Mouse (Mus musculus): Measurements from ENCODE around the gene Osr1. TPM values are rescaled to one million over a fixed set of nuclear protein-coding genes. Genes with fewer than 3 reads are reported as not detected.

Osr1 gene
- polyA plus RNA-seq, 1 experiment from 2014 or later, result 19.7 TPM

DNA sequence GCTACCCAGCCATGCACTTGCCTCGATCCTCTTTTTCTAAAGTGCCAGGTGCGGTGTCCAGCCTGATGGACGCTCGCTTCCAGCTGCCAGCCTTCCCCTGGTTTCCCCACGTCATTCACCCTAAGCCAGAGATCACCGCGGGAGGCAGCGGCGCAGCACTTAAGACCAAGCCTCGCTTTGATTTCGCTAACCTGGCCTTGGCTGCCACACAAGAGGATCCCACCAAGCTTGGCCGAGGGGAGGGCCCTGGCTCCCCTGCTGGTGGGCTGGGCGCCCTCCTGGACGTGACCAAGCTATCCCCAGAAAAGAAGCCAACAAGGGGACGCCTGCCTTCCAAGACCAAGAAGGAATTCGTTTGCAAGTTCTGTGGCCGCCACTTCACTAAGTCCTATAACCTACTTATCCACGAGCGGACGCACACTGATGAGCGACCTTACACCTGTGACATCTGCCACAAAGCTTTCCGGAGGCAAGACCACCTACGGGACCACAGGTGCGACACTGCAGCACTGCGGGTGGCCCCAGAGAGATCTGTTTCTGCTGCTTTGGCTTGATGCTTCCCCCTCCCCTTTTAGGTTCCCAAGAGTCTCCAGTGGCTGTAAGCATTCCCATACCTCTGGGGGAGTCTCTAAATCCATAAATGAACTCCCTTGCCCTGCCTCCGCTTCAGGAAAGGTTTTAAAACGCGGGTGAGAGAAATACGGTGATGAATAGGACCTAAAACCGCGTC is 9.6 kb downstream of the Osr1 start:
- Histone ChIP-seq H3K27ac (no peak overlapping the region), H3K4me1 (peaks cover 13% of the 10 kb centered on the region), H3K9me3 (replicated peaks) (no peaks in the 10 kb centered on the region), H3K36me3 (no peaks in the 10 kb centered on the region), H3K4me3 (no peak overlapping the region), H3K4me2 (replicated peaks) (peak overlapping the region; percentile 6; the same call in 1 of the 2 replicates), H3K27me3 (peaks cover 99% of the 10 kb centered on the region), H3K9ac (no peak overlapping the region)
- 2% methylated on average over 31 of the region's 31 CpGs for whole genome bisulfite sequencing
- no peak for ATAC-seq (ENCODE audit: low FRiP score)

DNA sequence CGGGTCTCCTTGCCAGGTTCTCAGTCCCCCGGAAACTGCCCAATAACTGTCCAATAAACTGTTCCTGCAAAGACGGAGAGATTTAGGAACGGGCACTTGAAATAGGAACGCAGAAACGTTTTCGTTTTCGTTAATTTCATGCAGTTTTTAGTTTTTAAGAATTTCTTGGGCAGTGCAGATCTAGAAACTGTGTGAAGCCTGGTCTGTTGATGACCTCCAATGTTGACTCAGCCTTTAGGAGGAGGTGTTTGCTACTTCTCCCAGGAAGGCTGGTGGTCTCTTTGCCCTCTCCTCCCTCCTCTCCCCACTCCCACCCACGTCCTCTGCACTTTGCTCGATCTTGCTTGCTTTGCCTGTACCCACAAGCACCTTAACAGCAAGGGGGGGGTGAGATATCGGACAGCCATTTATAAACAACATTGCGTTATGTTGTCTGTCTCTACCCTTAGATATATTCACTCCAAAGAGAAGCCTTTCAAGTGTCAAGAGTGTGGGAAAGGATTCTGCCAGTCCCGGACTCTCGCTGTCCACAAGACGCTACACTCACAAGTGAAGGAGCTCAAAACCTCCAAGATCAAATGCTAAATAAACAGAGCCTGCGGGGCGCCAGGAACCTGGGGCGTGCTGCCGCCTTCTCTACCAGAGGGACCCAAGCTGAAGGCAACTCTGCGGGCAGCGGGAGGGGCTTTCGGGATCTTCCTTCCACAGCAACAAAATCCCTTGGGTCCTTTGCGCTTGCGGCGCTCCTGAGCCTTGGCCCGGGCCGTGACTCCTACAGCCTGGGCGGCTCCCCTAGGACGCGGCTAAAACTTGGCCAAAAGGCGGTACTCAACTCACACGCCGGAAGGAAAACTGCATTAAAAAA is 10.4 kb downstream of the Osr1 start:
- H3K9ac ChIP-seq, result no peak overlapping the region
- 2% methylated on average over 33 of the region's 33 CpGs for WGBS
- H3K27ac ChIP-seq, result no peak overlapping the region
- H3K36me3 ChIP-seq, result no peaks in the 10 kb centered on the region
- H3K27me3 ChIP-seq, result peaks cover 93% of the 10 kb centered on the region
- H3K9me3 ChIP-seq (replicated peaks), result no peaks in the 10 kb centered on the region
- peak overlapping the region; percentile 29 for H3K4me2 ChIP-seq (replicated peaks)
- no peak for ATAC-seq (ENCODE audit: low FRiP score)
- peak overlapping the region; percentile 13; the same call in 1 of the 2 replicates for H3K4me3 ChIP-seq
- peaks cover 13% of the 10 kb centered on the region for H3K4me1 ChIP-seq

DNA sequence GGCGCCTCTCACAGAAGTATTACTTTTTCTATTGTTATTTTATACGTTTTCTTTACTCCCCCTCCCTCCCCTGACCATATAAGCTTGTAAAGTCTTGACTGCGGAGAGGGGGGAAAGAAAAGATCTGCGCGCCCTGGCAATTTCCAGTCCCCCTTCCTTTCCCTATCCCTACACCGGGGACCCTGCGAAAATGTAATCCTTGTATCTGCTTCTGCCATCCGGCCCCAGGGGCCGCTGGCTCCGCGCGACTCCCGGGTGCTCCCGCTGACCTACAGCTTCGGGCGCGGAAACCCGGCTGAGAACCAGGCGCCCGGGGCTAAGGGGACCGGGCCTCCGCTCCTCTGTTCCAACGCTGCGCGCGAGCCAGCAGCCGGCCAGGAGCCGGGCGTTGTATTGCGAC is 11.1 kb downstream of the Osr1 start:
- 2% methylated on average over 29 of the region's 30 CpGs for WGBS
- H3K4me2 ChIP-seq (replicated peaks), result peak overlapping the region; percentile 29
- no peaks in the 10 kb centered on the region for H3K9me3 ChIP-seq (replicated peaks)
- H3K4me1 ChIP-seq, result peaks cover 13% of the 10 kb centered on the region
- no peak overlapping the region for H3K27ac ChIP-seq
- H3K27me3 ChIP-seq, result peaks cover 87% of the 10 kb centered on the region
- ATAC-seq (ENCODE audit: low FRiP score), result no peak
- H3K9ac ChIP-seq, result no peak overlapping the region
- no peaks in the 10 kb centered on the region for H3K36me3 ChIP-seq
- peak overlapping the region; percentile 8; the same call in 1 of the 2 replicates for H3K4me3 ChIP-seq

DNA sequence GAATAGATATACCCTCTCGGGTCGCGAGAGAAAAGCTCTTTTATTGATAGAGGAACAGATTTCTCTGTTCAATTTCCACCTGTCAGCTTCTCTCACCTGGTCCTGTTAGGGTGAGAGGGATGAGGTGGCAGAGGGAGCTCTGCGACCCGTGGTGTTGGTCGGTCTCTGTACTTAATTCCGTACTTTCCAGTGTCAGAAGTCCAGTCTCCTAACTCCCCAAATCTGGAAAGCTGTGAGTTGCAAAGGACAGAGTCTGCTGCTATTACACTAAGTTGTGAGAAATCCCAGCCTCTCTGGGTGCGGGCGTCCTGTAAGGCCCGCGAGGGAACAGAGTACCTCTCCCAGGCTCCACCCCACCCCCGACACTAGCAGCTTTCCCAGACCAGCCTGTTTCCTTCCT is 11.6 kb downstream of the Osr1 start:
- Histone ChIP-seq H3K9ac (no peak overlapping the region), H3K9me3 (replicated peaks) (no peaks in the 10 kb centered on the region), H3K4me2 (replicated peaks) (0 out of 2 replicates have a peak overlapping the region, but pooled peaks have one; percentile 29), H3K4me3 (0 out of 2 replicates have a peak overlapping the region, but pooled peaks have one; percentile 8), H3K27ac (no peak overlapping the region), H3K4me1 (peaks cover 13% of the 10 kb centered on the region), H3K36me3 (no peaks in the 10 kb centered on the region), H3K27me3 (peaks cover 82% of the 10 kb centered on the region)
- ATAC-seq (ENCODE audit: low FRiP score), result no peak
- WGBS, result 2% methylated on average over 12 of the region's 12 CpGs

DNA sequence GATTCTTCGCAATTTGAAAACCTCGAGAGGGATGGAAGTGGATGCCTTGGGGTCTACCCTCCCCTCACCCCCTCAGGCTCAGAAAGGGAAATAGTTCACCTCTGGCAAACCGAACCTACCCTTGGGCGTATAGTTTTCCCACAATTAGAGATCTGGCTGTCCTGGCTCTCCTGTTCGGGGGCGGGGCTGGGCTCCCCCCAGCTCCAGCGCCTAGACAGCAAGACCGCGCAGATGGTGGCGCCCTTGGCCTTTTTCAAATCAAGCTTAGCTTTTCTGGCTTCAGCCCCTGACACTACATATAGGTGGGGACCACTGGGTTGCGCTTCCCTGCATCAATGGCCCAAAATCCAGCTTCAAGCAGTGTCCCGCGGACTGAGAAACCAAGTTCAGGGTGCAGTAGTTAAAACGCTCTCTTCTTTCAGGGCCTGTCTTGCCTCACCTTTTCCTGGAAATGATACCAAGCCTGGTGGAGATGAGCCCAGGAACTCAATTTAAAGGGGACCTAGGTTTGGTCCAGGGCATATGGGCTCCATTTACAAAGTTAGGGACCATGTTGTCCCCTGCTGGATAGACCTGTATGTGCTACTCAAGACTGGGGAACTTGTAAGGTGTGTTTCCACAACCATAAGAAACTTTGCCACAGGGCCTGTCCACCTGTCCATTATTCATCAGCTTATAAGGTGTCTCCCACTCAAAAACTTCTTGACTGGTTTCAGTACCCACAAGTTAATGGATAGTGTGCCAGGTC is 12.5 kb downstream of the Osr1 start:
- Histone ChIP-seq H3K4me3 (no peak overlapping the region), H3K9ac (no peak overlapping the region), H3K9me3 (replicated peaks) (no peaks in the 10 kb centered on the region), H3K27ac (no peak overlapping the region), H3K27me3 (peaks cover 72% of the 10 kb centered on the region), H3K36me3 (no peaks in the 10 kb centered on the region), H3K4me1 (peaks cover 13% of the 10 kb centered on the region), H3K4me2 (replicated peaks) (no peak overlapping the region)
- no peak for ATAC-seq (ENCODE audit: low FRiP score)
- WGBS, result 3% methylated on average over 14 of the region's 14 CpGs

DNA sequence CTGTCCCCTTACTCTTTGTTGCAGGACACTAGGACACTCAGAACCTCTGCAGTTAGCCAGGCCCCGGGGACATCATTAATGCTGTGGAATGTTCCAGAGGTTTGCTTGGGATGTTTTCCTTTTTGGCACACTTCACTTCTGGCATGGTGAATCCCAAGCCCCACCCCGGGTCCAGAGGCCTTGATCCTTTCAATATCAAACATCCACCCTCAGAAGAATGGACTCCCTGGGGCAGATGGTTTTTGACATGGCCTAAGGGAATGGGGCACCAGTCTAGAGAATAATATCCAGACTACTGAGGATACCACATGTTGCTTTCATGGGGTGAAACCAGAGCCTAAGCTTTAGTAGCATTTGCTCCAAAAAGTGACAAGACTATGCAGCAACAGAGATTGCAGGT is 13.5 kb downstream of the Osr1 start:
- H3K27me3 ChIP-seq, result peaks cover 63% of the 10 kb centered on the region

DNA sequence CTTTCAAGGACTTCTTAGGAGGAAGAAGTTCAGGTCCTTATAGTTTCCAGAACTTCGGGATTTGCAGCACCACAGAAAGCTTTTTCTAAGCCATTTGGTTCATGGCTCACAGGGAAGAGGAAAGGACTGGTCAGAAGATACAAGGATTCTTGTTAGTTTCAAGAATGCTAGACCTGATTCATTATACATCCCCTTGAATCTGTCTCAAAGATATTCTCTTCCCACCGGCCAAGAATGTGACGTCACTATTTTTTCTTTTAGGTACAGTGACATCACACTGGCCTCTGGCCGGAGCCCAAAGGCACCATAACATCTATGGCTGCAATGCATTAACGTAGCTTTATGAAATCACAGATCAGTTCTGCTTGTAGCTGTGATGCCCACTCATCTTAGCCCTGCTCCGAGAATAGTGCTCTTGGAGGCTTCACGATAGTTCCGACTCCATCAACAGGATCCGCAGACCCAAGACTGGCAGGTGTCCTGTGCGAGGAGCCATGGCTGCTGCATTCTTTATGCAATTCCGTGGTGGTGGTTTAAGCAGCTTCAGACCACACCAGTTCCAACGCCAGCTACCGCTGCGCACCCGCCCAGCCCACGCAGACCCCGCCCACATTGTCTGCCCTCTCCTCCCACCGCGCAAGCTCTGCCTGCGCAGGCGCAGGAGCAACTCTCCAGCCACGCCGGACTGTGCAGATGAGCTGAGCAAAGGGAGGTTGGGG is 14.6 kb downstream of the Osr1 start:
- no peak overlapping the region for H3K27ac ChIP-seq
- no peaks in the 10 kb centered on the region for H3K36me3 ChIP-seq
- H3K4me1 ChIP-seq, result peaks cover 10% of the 10 kb centered on the region
- 1% methylated on average over 23 of the region's 23 CpGs for WGBS
- H3K9me3 ChIP-seq (replicated peaks), result no peaks in the 10 kb centered on the region
- H3K4me3 ChIP-seq, result peak overlapping the region; percentile 40
- ATAC-seq (ENCODE audit: low FRiP score), result peak; percentile 95
- peak overlapping the region; percentile 72 for H3K4me2 ChIP-seq (replicated peaks)
- H3K27me3 ChIP-seq, result peaks cover 51% of the 10 kb centered on the region
- H3K9ac ChIP-seq, result peak overlapping the region; percentile 50; the same call in 1 of the 2 replicates

More for the DNA sequence above, 13.5 kb downstream of the Osr1 start:
- no peak overlapping the region for H3K27ac ChIP-seq
- ATAC-seq (ENCODE audit: low FRiP score), result no peak
- H3K36me3 ChIP-seq, result no peaks in the 10 kb centered on the region
- H3K4me3 ChIP-seq, result no peak overlapping the region
- H3K9ac ChIP-seq, result no peak overlapping the region
- H3K4me2 ChIP-seq (replicated peaks), result no peak overlapping the region
- peaks cover 13% of the 10 kb centered on the region for H3K4me1 ChIP-seq
- 11% methylated on average over 2 of the region's 2 CpGs for WGBS
- no peaks in the 10 kb centered on the region for H3K9me3 ChIP-seq (replicated peaks)

DNA sequence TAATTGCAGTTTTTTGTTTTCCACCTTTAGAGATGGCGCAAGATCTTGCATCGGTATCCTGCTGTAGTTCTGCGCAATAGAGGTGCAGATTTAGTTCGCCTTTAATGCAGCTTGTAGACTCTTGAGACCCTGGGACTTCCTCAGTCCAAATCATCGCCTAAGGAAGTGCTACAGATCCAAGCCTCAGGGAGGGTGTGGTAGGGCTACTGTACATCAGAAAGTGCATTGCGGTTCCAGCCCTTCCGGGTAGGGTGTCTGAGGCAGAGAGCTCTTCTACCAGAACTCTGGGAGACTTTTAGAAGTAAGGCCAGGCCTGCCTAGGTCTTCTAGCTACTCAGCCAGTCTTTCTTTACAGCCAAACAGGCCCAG is 15.2 kb downstream of the Osr1 start:
- H3K9me3 ChIP-seq (replicated peaks), result no peaks in the 10 kb centered on the region
- H3K36me3 ChIP-seq, result no peaks in the 10 kb centered on the region
- no peak overlapping the region for H3K27ac ChIP-seq
- peak overlapping the region; percentile 40 for H3K4me3 ChIP-seq
- peaks cover 46% of the 10 kb centered on the region for H3K27me3 ChIP-seq
- 1% methylated on average over 7 of the region's 7 CpGs for WGBS
- H3K9ac ChIP-seq, result peak overlapping the region; percentile 50; the same call in 1 of the 2 replicates
- H3K4me1 ChIP-seq, result peaks cover 10% of the 10 kb centered on the region
- peak overlapping the region; percentile 72 for H3K4me2 ChIP-seq (replicated peaks)
- ATAC-seq (ENCODE audit: low FRiP score), result peak; percentile 66

DNA sequence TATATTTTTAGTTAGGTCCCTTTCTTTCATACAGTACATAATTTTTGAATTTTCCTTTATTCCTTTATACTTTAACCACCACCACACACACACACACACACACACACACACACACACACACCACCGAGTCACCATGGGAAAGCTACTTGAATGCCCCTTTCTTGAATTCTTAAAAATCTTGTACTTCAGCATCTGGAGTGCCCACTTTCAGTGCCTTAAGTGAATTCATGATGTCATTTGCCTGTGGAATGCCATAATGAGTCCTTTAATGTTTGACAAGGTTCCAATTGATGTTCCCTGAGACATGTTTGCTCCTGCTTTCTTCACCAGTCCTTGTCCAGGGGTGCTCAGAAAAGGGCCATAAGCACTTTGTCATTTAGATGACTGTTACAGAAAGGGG is 17.8 kb downstream of the Osr1 start:
- H3K4me3 ChIP-seq, result no peak overlapping the region
- H3K9ac ChIP-seq, result no peak overlapping the region
- 75% methylated on average over 1 of the region's 1 CpGs for WGBS
- H3K36me3 ChIP-seq, result no peaks in the 10 kb centered on the region
- peaks cover 19% of the 10 kb centered on the region for H3K27me3 ChIP-seq
- H3K9me3 ChIP-seq (replicated peaks), result no peaks in the 10 kb centered on the region
- H3K4me2 ChIP-seq (replicated peaks), result no peak overlapping the region
- ATAC-seq (ENCODE audit: low FRiP score), result no peak
- H3K27ac ChIP-seq, result no peak overlapping the region
- peaks cover 3% of the 10 kb centered on the region; the same call in 1 of the 2 replicates for H3K4me1 ChIP-seq

DNA sequence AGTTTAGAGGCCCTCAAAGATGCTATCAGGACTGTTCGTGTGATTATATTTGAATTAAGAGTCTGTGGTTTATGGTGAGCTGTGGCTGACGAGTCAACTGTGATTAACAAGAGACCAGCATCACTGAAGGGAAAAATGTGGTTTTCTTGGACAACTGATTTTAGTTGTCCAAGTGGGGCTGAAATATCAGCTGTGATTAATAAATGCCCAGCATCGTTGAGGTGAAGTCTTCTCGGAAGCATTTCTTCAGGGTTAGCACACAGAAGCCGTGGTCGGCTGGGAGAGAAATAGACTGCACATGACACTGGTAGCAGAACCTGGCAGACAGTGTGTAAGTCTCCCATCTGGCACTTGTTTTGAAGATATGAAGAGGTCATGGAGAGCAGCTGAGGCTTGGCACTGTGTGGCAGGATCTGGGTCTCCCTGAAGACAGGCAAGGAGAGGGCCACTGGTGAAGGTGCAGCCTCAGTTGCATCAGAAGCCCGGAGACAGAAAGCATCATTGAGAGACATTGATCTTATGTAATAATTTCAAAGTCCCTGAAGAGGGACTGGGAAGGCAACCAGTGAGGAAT is 19.7 kb downstream of the Osr1 start:
- H3K27me3 ChIP-seq, result peaks cover under 1% of the 10 kb centered on the region; the same call in 1 of the 2 replicates
- no peaks in the 10 kb centered on the region for H3K36me3 ChIP-seq
- no peak overlapping the region for H3K4me2 ChIP-seq (replicated peaks)
- no peak overlapping the region for H3K9ac ChIP-seq
- H3K4me1 ChIP-seq, result peaks cover 3% of the 10 kb centered on the region; the same call in 1 of the 2 replicates
- no peak overlapping the region for H3K27ac ChIP-seq
- H3K4me3 ChIP-seq, result no peak overlapping the region
- WGBS, result 80% methylated on average over 7 of the region's 7 CpGs
- no peak for ATAC-seq (ENCODE audit: low FRiP score)
- no peaks in the 10 kb centered on the region for H3K9me3 ChIP-seq (replicated peaks)

DNA sequence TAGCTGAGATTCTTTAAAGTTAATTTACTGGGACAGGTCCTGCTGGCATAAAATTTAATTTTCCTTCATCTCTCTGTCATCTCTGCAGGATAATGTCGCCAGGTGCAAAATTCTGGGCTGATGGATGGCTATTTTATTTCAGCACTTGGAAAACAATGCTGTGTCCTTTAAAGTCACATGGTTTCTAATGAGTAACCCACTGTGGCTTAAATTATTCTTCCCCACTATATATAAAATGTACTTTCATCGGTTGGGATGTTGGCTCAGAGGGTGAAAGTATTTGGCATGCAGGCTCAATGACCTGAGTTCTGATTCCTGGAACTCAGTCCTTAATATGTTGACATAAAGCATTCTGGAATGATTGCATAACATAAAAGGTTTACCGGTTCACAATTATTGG is 21.2 kb downstream of the Osr1 start:
- no peak overlapping the region for H3K9ac ChIP-seq
- H3K4me2 ChIP-seq (replicated peaks), result no peak overlapping the region
- H3K4me1 ChIP-seq, result no peaks in the 10 kb centered on the region
- no peaks in the 10 kb centered on the region for H3K9me3 ChIP-seq (replicated peaks)
- no peaks in the 10 kb centered on the region for H3K27me3 ChIP-seq
- no peak for ATAC-seq (ENCODE audit: low FRiP score)
- WGBS, result 65% methylated on average over 3 of the region's 3 CpGs
- no peak overlapping the region for H3K4me3 ChIP-seq
- no peaks in the 10 kb centered on the region for H3K36me3 ChIP-seq
- no peak overlapping the region for H3K27ac ChIP-seq

Data from hindbrain, embryonic 12.5 days (tissue).